In genomic region chr11:35337493-35337892, GRCm38 (mm10) we compare ENCODE assay signal across 12 mouse cellular contexts.
A peak's percentile ranks its signal among the peaks of the same experiment; 100 is the strongest.
DNase-seq lines count a peak whose midpoint lies in the region; ATAC-seq and TF ChIP-seq lines count a peak whose summit lies in the region.
"Had no signal": no experiment of that assay in that cellular context is flagged by ENCODE, and none has a peak within 500 bp of the region (broad histone marks: within the 10 kb centered on the region; RNA-seq: fewer than 3 reads in every experiment).

No protein-coding gene starts in this region.

- WGBS in forebrain, embryonic 14.5 days: 67% methylated on average over 8 of the region's 8 CpGs
- WGBS in forebrain, embryonic 13.5 days: 80% methylated on average over 8 of the region's 8 CpGs

- H3K27ac ChIP-seq in forebrain, embryonic 14.5 days (ENCODE audit: low read depth, low read length): no peak overlapping the region
- no peak overlapping the region for H3K27ac ChIP-seq in forebrain, embryonic 13.5 days
- peak overlapping the region; percentile 89 for H3K27ac ChIP-seq in layer of hippocampus, adult 2 months
- H3K27ac ChIP-seq: macrophage had no signal

- peaks cover 3% of the 10 kb centered on the region for H3K27me3 ChIP-seq in forebrain, embryonic 14.5 days (replicated peaks; ENCODE audit: control insufficient read depth, insufficient read depth, low read length)
- H3K27me3 ChIP-seq in forebrain, embryonic 13.5 days: peaks cover 20% of the 10 kb centered on the region

- H3K36me3 ChIP-seq in forebrain, embryonic 14.5 days (ENCODE audit: control insufficient read depth, insufficient read depth, low read length): no peaks in the 10 kb centered on the region
- no peaks in the 10 kb centered on the region for H3K36me3 ChIP-seq in forebrain, embryonic 13.5 days (ENCODE audit: poor library complexity, severe bottlenecking)
- H3K36me3 ChIP-seq: G1E had no signal

- no peak for TF ChIP-seq CTCF in layer of hippocampus, adult 2 months (conservative IDR thresholded peaks at IDR 0.05)

- no peak for ATAC-seq in forebrain, embryonic 14.5 days
- no peak for ATAC-seq in forebrain, embryonic 13.5 days

- H3K9me3 ChIP-seq in forebrain, embryonic 14.5 days (replicated peaks; ENCODE audit: control insufficient read depth, low read length): no peaks in the 10 kb centered on the region
- no peaks in the 10 kb centered on the region for H3K9me3 ChIP-seq in forebrain, embryonic 13.5 days (replicated peaks)

- no peaks in the 10 kb centered on the region for H3K4me1 ChIP-seq in forebrain, embryonic 14.5 days (ENCODE audit: control insufficient read depth, insufficient read depth, low read length)
- peaks cover 4% of the 10 kb centered on the region; the same call in 1 of the 2 replicates for H3K4me1 ChIP-seq in forebrain, embryonic 13.5 days

- H3K9ac ChIP-seq in forebrain, embryonic 14.5 days (ENCODE audit: low read length): no peak overlapping the region
- H3K9ac ChIP-seq in forebrain, embryonic 13.5 days: no peak overlapping the region

- no peak overlapping the region for H3K4me2 ChIP-seq in forebrain, embryonic 14.5 days (ENCODE audit: low read length)
- no peak overlapping the region for H3K4me2 ChIP-seq in forebrain, embryonic 13.5 days

- no peak overlapping the region for H3K4me3 ChIP-seq in forebrain, embryonic 14.5 days (ENCODE audit: low read depth, low read length)
- no peak overlapping the region for H3K4me3 ChIP-seq in forebrain, embryonic 13.5 days
- H3K4me3 ChIP-seq in layer of hippocampus, adult 2 months: no peak overlapping the region
- H3K4me3 ChIP-seq: erythroblast, embryonic 14.5 days had no signal

- peak; percentile 44 for DNase-seq in forebrain, embryonic 14.5 days (ENCODE audit: low spot score)
- no peak for DNase-seq in layer of hippocampus, adult 2 months (ENCODE audit: low spot score in 2 of 2)
- DNase-seq in layer of hippocampus, adult 9-10 months (ENCODE audit: low spot score): no peak
- DNase-seq in adrenal gland, postnatal 10 days: peak; percentile 70
- peak; percentile 87 for DNase-seq in cerebellum, adult 9-11 months
- no peak for DNase-seq in lung, adult 18-20 months
- no peak for DNase-seq in lung, postnatal 14 days
- DNase-seq: heart, postnatal 36 days had no signal

Comparison
In these comparisons a context has a peak if more than half of its experiments do, and no peak if none do; other contexts are left out.
1. DNase-seq: peak in forebrain, embryonic 14.5 days (single experiment), adrenal gland, postnatal 10 days (single experiment) and cerebellum, adult 9-11 months (single experiment); none in layer of hippocampus, adult 2 months (0 of 2), layer of hippocampus, adult 9-10 months (single experiment), lung, adult 18-20 months (0 of 2) and lung, postnatal 14 days (single experiment).